Mouse (Mus musculus) liver, embryonic 11.5 days (tissue): ENCODE data around the gene Rexo2. TPM values are rescaled to one million over a fixed set of nuclear protein-coding genes. Genes with fewer than 3 reads are reported as not detected.
A peak's percentile ranks its signal among the peaks of the same experiment; 100 is the strongest.
"Not testable (repeated sequence)": the region's sequence is repeated elsewhere in the genome, so short reads cannot be mapped to it uniquely, and the experiment has no call there.

Experiments used
- ATAC-seq: fragments of 200-750 bp; cut with Nextera tagmentation; replicated peaks from 2 replicates; pipeline ENCODE4 v1.8.0; 2017; ENCODE audit warnings: moderate number of reproducible peaks, mild to moderate bottlenecking, moderate TSS enrichment, moderate library complexity; ENCODE audit not compliant: low FRiP score
- DNase-seq: peaks from one replicate; pipeline ENCODE4 v3.0.0-alpha.2; 2017; ENCODE audit warnings: low spot score
- H3K27ac ChIP-seq: fragments of 300-500 bp; sonication (generic); 2 replicates; pipeline ENCODE4 v1.5.1; 2014; ENCODE audit warnings: mild to moderate bottlenecking, low read depth, low read length, control low read depth
- H3K27me3 ChIP-seq: fragments of 300-500 bp; sonication (generic); replicated peaks from 2 replicates; pipeline ENCODE4 v1.6.1; 2014; ENCODE audit warnings: low read length, mixed read lengths; ENCODE audit not compliant: control insufficient read depth, insufficient read depth
- H3K36me3 ChIP-seq: fragments of 300-500 bp; sonication (generic); 2 replicates; pipeline ENCODE4 v1.6.1; 2014; ENCODE audit warnings: mild to moderate bottlenecking, low read length, moderate library complexity, mixed read lengths; ENCODE audit not compliant: control insufficient read depth, insufficient read depth
- H3K4me1 ChIP-seq: fragments of 300-500 bp; sonication (generic); replicated peaks from 2 replicates; pipeline ENCODE4 v1.6.1; 2014; ENCODE audit warnings: low read length, mixed read lengths; ENCODE audit not compliant: control insufficient read depth, insufficient read depth
- H3K4me2 ChIP-seq: fragments of 300-500 bp; sonication (generic); 2 replicates; pipeline ENCODE4 v1.6.1; 2014; ENCODE audit warnings: mild to moderate bottlenecking, control low read depth, moderate library complexity
- H3K4me3 ChIP-seq: fragments of 300-500 bp; sonication (generic); 2 replicates; pipeline ENCODE4 v1.5.1; 2014; ENCODE audit warnings: low read depth, low read length, control low read depth
- H3K9ac ChIP-seq: fragments of 300-500 bp; sonication (generic); 2 replicates; pipeline ENCODE4 v1.6.1; 2014; ENCODE audit warnings: low read depth, low read length, control low read depth
- H3K9me3 ChIP-seq: fragments of 300-500 bp; sonication (generic); 2 replicates; pipeline ENCODE4 v1.6.1; 2016; ENCODE audit warnings: low read length, inconsistent platforms, mixed read lengths; ENCODE audit not compliant: control insufficient read depth
- WGBS: fragments of 180-500 bp; shearing (Covaris S2); extraction: QIAGEN DNeasy Blood & Tissue Kit; methylation state at CpG from one replicate; pipeline ENCODE4 v1.1.7; 2014; 5-methylcytosine and 5-hydroxymethylcytosine counted together
- polyA plus RNA-seq: library from polyadenylated mRNA; unstranded; fragments of >200 nt; fragmentation: Nextera tagmentation; extraction: Ambion mirVana; gene quantifications from 2 replicates; pipeline ENCODE4 v1.2.1, GENCODE M21; 2014

Gene Rexo2
- 173 TPM in 2 replicates for polyA plus RNA-seq

DNA sequence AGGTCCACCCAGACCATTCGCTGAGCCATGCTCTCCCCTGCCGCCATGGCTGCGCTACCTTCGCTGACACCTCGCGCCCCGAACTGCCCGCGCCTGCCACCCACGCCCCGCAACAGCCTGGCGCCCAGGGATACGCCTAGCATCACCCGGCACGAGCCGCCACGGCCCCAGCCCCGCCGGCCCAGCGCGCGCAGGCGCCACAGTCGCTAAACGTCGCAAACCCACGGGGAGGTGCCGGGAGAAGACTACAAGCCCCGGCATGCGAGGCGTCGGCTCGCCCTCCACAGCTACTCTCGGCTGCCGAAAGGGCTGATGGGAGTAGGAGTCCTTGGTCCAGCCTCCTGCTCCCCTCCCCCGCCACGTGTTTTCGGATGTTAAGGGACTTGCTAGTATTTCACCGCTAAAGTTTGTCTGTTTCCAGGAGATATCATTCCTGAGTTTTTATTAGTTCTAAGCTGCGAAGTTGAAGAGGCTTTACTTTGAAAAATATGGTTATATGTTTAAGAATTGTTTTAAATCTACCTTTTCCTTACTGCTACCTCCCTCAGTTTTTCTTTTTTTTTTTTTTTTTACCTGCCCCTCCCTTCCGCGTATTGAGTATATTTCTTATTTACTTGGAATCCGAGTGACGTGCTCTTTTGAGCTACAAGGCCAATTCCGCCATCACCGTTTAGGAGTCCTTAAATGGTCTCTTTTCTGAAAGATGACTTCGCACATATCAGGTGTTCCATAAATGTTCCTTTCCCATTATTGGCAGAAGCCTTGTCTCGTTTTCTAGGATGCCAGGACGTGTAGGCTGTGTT, at the start of gene Rexo2:
Rexo2 (minus strand) TSS at position 213 of the 803 bp plus-strand sequence.
- WGBS: 2% methylated on average over 49 of the region's 49 CpGs
- H3K4me3 ChIP-seq: peak within 1 kb of the TSS; percentile 84
- H3K9me3 ChIP-seq: no peaks in the 10 kb centered on the region
- peak within 1 kb of the TSS; percentile 56; the same call in 1 of the 2 replicates for H3K27ac ChIP-seq
- H3K4me2 ChIP-seq: peak within 1 kb of the TSS; percentile 86
- ATAC-seq (peak; percentile 98), DNase-seq (peak; percentile 91)
- H3K36me3 ChIP-seq: peaks cover 3% of the 10 kb centered on the region; the same call in 1 of the 2 replicates
- peaks cover 2% of the 10 kb centered on the region; the same call in 1 of the 2 replicates for H3K4me1 ChIP-seq
- no peaks in the 10 kb centered on the region for H3K27me3 ChIP-seq
- peak within 1 kb of the TSS; percentile 89 for H3K9ac ChIP-seq

DNA sequence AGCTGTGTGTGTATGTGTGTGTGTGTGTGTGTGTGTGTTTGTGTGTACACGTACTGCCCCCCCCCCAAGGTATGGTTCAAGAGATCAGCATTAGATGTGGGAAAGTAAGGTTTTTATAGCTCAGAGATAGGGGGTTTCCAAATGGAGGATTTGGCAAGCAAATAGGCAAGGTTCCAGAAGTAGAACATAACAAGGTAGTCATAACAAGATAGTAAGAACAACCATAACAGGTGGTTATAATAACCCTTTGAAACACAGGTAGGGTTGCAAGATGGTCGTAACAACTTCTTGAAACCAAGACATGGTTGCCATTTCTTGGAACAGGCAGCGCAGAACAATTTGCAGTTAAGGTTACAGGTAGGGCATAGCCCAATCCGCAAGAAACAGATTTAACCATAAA, 46.1 kb upstream of the Rexo2 start:
- H3K9me3 ChIP-seq: no peaks in the 10 kb centered on the region
- no peak overlapping the region for H3K4me2 ChIP-seq
- DNase-seq (no peak), ATAC-seq (no peak)
- H3K9ac ChIP-seq: no peak overlapping the region
- no peak overlapping the region for H3K4me3 ChIP-seq
- no peak overlapping the region for H3K27ac ChIP-seq
- H3K4me1 ChIP-seq: no peaks in the 10 kb centered on the region
- no peaks in the 10 kb centered on the region for H3K27me3 ChIP-seq
- H3K36me3 ChIP-seq: no peaks in the 10 kb centered on the region
- 86% methylated on average over 4 of the region's 4 CpGs for WGBS

DNA sequence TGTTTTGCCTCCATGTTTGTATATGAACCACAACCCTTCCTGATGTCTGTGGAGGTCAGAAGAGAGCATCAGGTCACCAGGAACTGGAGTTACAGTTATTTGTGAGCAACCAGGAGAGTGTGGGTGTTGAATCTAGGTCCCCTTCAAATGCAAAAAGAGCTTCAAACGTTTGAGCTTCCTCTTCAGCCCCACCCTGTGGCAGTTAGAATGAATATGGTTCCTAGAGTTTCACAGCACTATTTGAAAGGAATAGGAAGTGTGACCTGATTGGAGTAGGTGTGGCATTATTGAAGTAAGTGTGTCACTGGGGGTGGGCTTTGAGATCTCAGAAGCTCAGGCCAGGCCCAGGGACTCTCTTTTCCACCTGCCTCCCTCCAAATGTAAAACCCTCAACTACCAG, 45.1 kb upstream of the Rexo2 start:
- Histone ChIP-seq H3K9ac (no peak overlapping the region), H3K4me1 (no peaks in the 10 kb centered on the region), H3K27me3 (no peaks in the 10 kb centered on the region), H3K4me3 (no peak overlapping the region), H3K4me2 (no peak overlapping the region), H3K36me3 (no peaks in the 10 kb centered on the region), H3K27ac (no peak overlapping the region), H3K9me3 (no peaks in the 10 kb centered on the region)
- DNase-seq (no peak), ATAC-seq (no peak)
- 10% methylated on average over 1 of the region's 1 CpGs for WGBS

DNA sequence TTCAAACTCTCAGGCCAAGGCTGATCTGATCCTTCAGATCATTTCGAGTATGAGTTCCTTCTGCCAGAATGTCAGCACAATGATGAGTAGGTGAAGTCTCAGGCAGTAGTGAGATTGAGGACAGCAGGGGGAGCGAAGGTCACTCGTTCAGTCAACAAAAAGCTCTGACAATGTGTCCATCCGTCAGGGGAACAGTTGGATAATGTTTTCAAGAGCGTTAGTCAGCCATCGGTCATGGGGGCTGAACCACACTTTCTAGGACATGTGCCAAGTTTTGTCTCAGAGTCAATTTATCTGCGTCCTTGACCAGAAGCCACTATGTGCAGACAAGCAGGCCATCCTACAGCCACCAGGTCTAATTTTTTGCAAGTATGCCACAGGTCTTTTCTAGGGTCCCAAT, 40.0 kb upstream of the Rexo2 start:
- H3K27ac ChIP-seq, ATAC-seq, H3K27me3 ChIP-seq, H3K4me2 ChIP-seq, H3K36me3 ChIP-seq, H3K4me1 ChIP-seq, DNase-seq, H3K4me3 ChIP-seq, H3K9ac ChIP-seq, H3K9me3 ChIP-seq: not testable (repeated sequence)
- WGBS: no CpG with 5 or more reads among the region's 7 CpGs

DNA sequence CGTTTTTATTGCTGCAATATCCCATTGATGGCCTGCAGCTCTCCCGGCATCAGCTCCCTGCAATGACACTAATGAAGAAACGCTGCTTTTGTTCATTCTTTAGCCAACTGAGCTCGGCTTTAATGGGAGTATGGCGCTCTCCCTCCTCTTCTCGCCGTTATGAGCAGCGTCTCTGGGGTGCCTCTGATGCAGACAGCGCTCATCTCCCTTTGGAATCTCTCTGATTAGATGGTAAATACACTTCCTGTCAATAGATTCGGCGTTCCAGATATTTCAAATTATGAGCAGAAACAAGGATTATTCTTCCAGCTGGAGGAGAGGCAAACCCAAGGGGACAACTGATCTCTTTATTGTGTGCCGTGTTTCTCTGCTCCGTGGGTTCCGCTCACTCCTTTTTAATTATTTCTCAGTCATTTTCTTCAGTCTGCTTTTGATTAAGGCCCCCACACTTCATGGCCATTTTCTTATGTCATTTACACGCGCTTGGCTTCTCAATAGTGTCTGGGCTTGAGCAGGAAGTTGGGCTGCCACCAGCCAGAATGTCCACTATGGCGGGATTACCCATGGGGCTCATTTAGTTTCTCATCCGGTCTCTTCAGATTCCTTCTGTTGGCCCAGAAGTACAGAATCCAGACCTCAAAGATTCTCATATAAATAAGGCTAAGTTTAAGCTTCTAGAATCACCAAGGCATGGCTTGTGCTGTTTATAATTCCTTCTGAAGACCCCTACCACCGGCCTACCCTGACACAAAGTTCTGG, 37.1 kb upstream of the Rexo2 start:
- H3K36me3 ChIP-seq: no peaks in the 10 kb centered on the region
- H3K27ac ChIP-seq: no peak overlapping the region
- WGBS: 76% methylated on average over 19 of the region's 19 CpGs
- ATAC-seq (no peak), DNase-seq (no peak)
- no peaks in the 10 kb centered on the region for H3K9me3 ChIP-seq
- H3K9ac ChIP-seq: no peak overlapping the region
- no peaks in the 10 kb centered on the region for H3K4me1 ChIP-seq
- peaks cover 2% of the 10 kb centered on the region; the same call in 1 of the 2 replicates for H3K27me3 ChIP-seq
- H3K4me3 ChIP-seq: no peak overlapping the region
- no peak overlapping the region for H3K4me2 ChIP-seq

DNA sequence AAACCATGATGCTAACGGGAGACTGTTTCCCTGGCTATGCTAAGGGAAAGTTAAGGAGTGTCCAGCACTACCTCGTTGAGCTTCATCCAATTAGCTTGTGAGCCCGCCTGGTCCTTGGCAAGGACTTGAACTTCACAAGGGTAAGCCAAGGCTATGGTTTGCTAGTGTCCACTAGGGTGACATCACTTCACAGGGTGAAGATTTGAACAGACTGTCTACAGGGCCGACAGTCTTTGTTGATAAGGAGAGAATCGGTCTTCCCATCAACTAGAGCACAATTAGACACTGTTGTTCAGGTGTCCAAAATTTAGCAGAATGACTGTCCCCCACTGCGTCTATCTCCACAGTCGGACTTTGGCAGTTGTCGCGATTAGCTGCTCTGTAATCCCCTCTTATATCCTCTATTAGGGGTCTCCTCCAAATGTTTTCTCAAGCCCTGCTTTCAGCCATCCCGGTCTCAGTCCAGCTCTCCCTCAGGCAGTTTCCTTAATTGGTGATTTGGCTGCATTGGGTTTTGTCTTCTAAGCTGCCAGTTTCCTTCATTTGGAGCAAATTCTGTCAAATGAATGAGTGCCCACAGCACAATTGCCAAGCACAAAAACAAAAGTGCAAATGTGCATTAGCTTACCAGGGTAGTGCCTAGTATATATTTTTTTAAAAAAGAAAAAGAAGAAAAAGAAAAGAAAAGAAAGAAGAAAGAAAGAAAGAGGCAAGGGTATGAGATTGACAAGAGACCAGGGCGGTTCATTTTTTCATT, 36.4 kb upstream of the Rexo2 start:
- no peaks in the 10 kb centered on the region for H3K36me3 ChIP-seq
- H3K9me3 ChIP-seq: no peaks in the 10 kb centered on the region
- H3K9ac ChIP-seq: no peak overlapping the region
- peaks cover 2% of the 10 kb centered on the region; the same call in 1 of the 2 replicates for H3K27me3 ChIP-seq
- H3K4me1 ChIP-seq: no peaks in the 10 kb centered on the region
- DNase-seq (no peak), ATAC-seq (no peak)
- no peak overlapping the region for H3K4me3 ChIP-seq
- H3K27ac ChIP-seq: no peak overlapping the region
- H3K4me2 ChIP-seq: no peak overlapping the region
- WGBS: 85% methylated on average over 11 of the region's 11 CpGs

DNA sequence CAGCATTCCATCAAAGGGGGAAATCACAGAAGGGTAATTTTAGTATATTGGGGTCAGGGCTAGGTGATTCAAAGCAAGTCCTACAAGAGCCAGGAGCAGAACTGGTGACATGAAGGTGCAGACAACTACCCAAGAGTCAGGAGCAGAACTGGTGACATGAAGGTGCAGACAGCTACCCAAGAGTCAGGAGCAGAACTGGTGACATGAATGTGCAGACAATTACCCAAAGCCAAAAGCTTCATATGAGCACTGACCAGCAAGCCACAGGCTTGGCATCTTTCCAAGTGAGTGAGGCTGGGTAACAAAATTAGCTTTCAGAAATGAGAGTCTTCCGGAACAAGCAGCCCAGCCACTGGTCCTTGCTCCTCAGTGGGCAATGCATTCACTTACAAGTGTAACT, 34.9 kb upstream of the Rexo2 start:
- Histone ChIP-seq H3K27ac (no peak overlapping the region), H3K4me2 (no peak overlapping the region), H3K27me3 (peaks cover 2% of the 10 kb centered on the region; the same call in 1 of the 2 replicates), H3K9ac (no peak overlapping the region), H3K9me3 (no peaks in the 10 kb centered on the region), H3K4me3 (no peak overlapping the region), H3K4me1 (no peaks in the 10 kb centered on the region), H3K36me3 (no peaks in the 10 kb centered on the region)
- ATAC-seq (no peak), DNase-seq (no peak)
- 62% methylated on average over 1 of the region's 1 CpGs for WGBS

DNA sequence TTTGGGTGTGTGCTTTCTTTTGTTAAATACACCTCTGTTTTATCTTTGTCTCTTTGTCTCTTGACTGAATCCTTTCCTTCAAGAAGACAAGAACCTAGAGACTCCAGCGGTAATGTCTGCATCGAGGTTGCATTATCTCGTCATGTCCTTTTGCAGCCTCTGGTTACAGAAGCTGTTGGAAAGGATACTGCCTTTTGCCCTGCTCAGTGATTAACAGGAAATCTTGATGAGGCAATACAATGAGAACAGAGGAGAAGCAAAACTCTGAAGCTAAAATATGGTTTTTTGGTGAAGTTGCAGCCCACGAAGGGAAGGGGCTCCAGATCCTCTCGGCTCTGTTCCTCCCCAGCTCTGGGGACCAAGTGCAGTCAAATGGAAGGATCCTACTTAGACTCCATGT, 29.7 kb upstream of the Rexo2 start:
- H3K4me1 ChIP-seq: no peaks in the 10 kb centered on the region
- WGBS: 73% methylated on average over 5 of the region's 5 CpGs
- H3K27ac ChIP-seq: no peak overlapping the region
- no peaks in the 10 kb centered on the region for H3K36me3 ChIP-seq
- no peak overlapping the region for H3K4me2 ChIP-seq
- H3K27me3 ChIP-seq: no peaks in the 10 kb centered on the region
- ATAC-seq (no peak), DNase-seq (no peak)
- H3K9ac ChIP-seq: no peak overlapping the region
- no peaks in the 10 kb centered on the region for H3K9me3 ChIP-seq
- H3K4me3 ChIP-seq: no peak overlapping the region
